Mouse (Mus musculus) E14TG2a.4 (cell line): ENCODE results near the gene Fbxl17.

Source experiments
- CTCF ChIP-seq: conservative IDR thresholded peaks from 2 replicates; pipeline ENCODE4 v1.5.1; 2014; ENCODE audit warnings: low read length
- POU5F1 ChIP-seq: IDR thresholded peaks from 2 replicates; pipeline ENCODE4 v1.6.1; 2014; ENCODE audit warnings: low read length, borderline replicate concordance

GRCm38 (mm10) chr17:63501091-63501490, 1.3 kb upstream of the Fbxl17 start:
- no peak for TF ChIP-seq CTCF
- TF ChIP-seq POU5F1 = no peak
